Mouse (Mus musculus): ENCODE results near the gene Akt3.

GRCm38 (mm10) chr1:177238368-177238767, 19.6 kb downstream of the Akt3 start:
- TF ChIP-seq ZC3H11A (IDR thresholded peaks at IDR 0.05; ENCODE audit: borderline replicate concordance, low read depth, low read length) (no peak), CHD2 (IDR thresholded peaks at IDR 0.05; ENCODE audit: low read depth, low read length) (no peak), ZNF384 (IDR thresholded peaks at IDR 0.05; ENCODE audit: low read depth, low read length) (no peak), HCFC1 (IDR thresholded peaks at IDR 0.05; ENCODE audit: borderline replicate concordance, insufficient read depth, low read length) (no peak)
